Mouse (Mus musculus) stomach, postnatal 0 days (tissue): ENCODE measurements around the gene Gpr89.

ENCODE experiments used
- CTCF ChIP-seq: IDR thresholded peaks from 2 replicates; pipeline ENCODE4 v1.5.1; 2016; ENCODE audit warnings: antibody characterized with exemption, low read depth, mild to moderate bottlenecking, moderate library complexity
- EP300 ChIP-seq: optimal IDR thresholded peaks from 2 replicates; pipeline ENCODE3; 2016; ENCODE audit warnings: antibody characterized with exemption

DNA sequence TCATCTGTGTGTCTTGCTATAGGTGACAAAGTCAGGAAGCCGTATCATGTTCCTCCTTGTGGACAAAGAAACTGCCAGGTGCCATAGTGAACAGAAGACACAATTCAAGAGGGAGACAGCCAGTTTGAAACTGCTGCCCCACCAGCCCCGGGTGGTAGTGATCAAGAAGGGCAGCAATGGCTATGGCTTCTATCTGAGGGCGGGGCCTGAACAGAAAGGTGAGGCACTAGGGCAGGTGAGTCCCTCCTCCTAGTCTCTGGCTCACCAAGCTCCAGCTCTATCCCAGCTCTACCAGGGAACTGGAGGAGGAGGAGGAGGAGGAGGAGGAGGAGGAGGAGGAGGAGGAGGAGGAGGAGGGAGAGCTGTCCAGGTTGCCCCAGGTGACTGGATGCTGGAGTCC lies 49.3 kb downstream of the Gpr89 start:
- TF ChIP-seq CTCF (no peak), EP300 (no peak)
